Mouse (Mus musculus) B cell, adult 2 months (primary cell): ENCODE results near the gene Pgr15l.

ENCODE experiments used
- DNase-seq, 2 experiments: peaks; one replicate each; pipeline ENCODE4 v3.0.0; 2022

Pgr15l gene

DNA sequence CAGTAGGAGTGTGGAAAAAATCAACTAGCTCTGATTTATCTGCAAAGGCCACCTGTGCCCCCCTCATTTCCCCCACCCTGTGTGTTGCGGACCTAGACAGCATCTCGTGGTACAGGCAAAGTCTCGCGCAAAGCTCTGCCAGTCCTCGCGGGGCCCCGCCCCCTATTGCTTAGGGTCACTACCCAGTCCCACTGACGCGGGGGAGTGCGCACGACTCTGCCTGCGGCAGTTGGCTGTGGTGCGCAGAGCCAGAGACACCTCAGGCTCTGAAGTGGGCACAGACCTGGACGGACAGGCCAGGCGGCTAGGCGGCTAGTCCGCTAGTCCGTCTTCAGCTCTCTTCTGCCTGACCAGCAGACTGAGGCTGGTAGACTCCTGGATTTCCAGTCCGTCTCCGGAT lies at the start of gene Pgr15l:
Gene Pgr15l (plus strand): TSS at position 228 of the 400 bp plus-strand sequence.
- no peak for DNase-seq

DNA sequence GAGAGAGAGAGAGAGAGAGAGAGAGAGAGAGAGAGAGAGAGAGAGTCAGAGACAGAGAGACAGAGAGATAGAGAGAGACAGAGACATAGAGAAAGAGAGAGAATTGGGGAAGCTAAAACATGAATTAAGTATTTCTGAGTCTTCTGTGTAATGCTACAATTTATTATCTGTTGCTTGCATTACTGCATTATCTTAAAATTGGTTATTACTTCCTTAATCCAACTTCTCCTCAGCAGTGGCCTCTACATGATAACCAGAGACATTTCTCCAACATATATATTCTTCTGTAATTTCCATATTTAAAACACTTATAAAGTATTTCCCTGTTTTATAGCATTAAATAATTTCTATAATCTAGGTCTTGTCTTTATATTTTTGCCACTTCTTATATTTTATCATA lies 44.9 kb upstream of the Pgr15l start:
- no peak for DNase-seq

GRCm38 (mm10) chrX:97069816-97070215 lies 2.6 kb upstream of the Pgr15l start:
- no peak for DNase-seq
